Mouse (Mus musculus): ENCODE measurements around the gene Tango6. TPM values are rescaled to one million over a fixed set of nuclear protein-coding genes. Genes with fewer than 3 reads are reported as not detected.
"Not testable (repeated sequence)": the region's sequence is repeated elsewhere in the genome, so short reads cannot be mapped to it uniquely, and the experiment has no call there.

Tango6 gene
- polyA plus RNA-seq, 1 experiment from 2014 or later = 9.0 TPM

DNA sequence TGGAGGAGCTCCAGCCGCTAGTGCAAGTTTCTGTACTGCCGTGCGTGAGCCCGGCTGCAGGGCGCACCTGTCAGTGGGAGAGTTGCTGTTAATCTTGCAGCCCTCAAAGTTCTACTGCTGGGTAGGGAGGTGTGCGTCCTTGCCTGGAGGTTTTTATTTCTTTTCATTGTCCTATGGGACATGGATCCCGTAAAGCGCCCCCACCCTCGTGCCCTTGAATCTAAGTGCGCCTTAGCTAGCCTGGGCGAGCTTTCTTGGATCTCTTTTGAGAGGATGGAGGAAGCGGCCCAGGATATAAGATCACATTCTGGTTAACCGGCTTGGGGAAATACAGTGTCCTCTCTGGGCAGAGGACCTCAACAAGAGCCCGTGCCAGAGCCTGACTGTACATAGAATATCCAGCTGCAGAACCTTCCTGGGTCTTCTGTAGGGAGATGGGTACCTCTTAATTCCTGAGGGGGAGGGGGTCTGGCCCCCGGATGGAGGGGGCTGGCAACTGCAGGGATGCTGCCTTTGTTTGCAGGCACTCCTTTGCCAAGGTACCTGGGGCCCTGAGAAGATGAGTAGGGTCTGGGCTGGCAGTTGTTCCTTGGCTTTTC lies 188.6 kb downstream of the Tango6 start:
- peak; percentile 42 for ATAC-seq (ENCODE audit: insufficient read depth, low FRiP score, low TSS enrichment)
- H3K4me1 ChIP-seq (ENCODE audit: control insufficient read depth, insufficient read depth, low read length) = peaks cover 11% of the 10 kb centered on the region
- peak overlapping the region; percentile 43 for H3K4me3 ChIP-seq (ENCODE audit: low read depth, low read length)
- DNase-seq (ENCODE audit: low spot score) = peak; percentile 36
- peak overlapping the region; percentile 85 for H3K4me2 ChIP-seq (ENCODE audit: low read depth)
- H3K36me3 ChIP-seq (ENCODE audit: control insufficient read depth, insufficient read depth, low read length) = no peaks in the 10 kb centered on the region
- H3K9me3 ChIP-seq (ENCODE audit: control insufficient read depth, low read length) = no peaks in the 10 kb centered on the region
- WGBS = under 1% methylated on average over 15 of the region's 15 CpGs
- H3K27me3 ChIP-seq (ENCODE audit: control insufficient read depth, insufficient read depth, low read length) = peaks cover 37% of the 10 kb centered on the region
- peak overlapping the region; percentile 45; the same call in 1 of the 2 replicates for H3K9ac ChIP-seq (ENCODE audit: low read length)
- no peak overlapping the region for H3K27ac ChIP-seq (ENCODE audit: low read depth, low read length)

DNA sequence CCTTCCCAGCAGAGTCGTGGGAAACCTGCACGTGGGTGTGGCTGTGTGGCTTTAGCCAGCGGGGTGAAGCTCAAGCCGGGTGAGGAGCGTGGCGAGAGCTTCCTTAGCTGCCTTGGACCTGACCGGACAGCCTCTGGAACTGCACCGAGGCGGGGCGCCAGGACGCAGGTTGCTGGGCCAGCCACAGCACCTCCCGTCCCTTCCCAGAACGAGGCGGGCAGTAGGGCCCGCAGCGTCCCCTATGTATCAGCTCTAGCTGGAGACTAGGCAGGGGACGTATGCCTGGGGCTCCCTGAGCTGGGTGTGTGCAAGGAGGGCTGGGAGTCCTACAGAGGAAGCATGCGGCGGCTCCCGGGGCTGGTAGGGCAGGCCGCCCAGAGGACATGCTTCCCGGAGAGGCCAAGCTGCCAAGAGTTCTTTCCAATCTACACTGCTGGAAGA lies 189.1 kb downstream of the Tango6 start:
- H3K27me3 ChIP-seq (ENCODE audit: control insufficient read depth, insufficient read depth, low read length) = peaks cover 37% of the 10 kb centered on the region
- ATAC-seq (ENCODE audit: insufficient read depth, low FRiP score, low TSS enrichment) (peak; percentile 70; the same call in 1 of the 2 replicates), DNase-seq (ENCODE audit: low spot score) (peak; percentile 69)
- H3K36me3 ChIP-seq (ENCODE audit: control insufficient read depth, insufficient read depth, low read length) = no peaks in the 10 kb centered on the region
- H3K9me3 ChIP-seq (ENCODE audit: control insufficient read depth, low read length) = no peaks in the 10 kb centered on the region
- under 1% methylated on average over 22 of the region's 22 CpGs for WGBS
- peaks cover 11% of the 10 kb centered on the region for H3K4me1 ChIP-seq (ENCODE audit: control insufficient read depth, insufficient read depth, low read length)
- H3K27ac ChIP-seq (ENCODE audit: low read depth, low read length) = no peak overlapping the region
- peak overlapping the region; percentile 45 for H3K9ac ChIP-seq (ENCODE audit: low read length)
- peak overlapping the region; percentile 43 for H3K4me3 ChIP-seq (ENCODE audit: low read depth, low read length)
- H3K4me2 ChIP-seq (ENCODE audit: low read depth) = peak overlapping the region; percentile 85

DNA sequence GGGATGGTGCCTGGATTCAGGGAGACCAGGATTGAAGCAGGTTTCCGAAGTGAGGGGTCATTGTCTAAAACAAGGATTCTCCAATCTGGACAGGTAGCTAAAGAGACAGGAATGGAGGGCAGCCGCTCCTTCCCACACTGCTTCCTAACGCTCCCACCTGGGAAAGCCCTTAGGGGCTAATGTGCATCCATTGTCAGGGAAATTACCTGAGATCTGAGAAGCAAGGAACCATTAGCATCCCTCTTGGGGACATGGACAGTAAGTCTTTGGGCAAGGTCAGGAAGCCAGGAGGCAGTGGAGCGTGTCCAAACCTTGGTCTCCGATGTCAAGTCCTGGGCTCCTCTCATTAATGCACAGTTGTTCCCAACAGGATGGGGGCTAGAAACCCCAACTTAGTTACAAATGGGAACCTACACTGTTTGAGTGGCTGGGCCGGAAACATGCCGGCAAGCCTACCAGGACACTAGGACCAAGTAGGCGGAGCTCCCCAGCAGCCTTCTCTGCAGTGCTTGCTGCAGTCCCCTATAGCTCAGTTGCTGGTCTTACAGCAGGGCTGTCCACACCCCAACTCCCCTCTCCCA lies 189.7 kb downstream of the Tango6 start:
- 8% methylated on average over 8 of the region's 8 CpGs for WGBS
- Histone ChIP-seq H3K27me3 (ENCODE audit: control insufficient read depth, insufficient read depth, low read length) (peaks cover 37% of the 10 kb centered on the region), H3K9ac (ENCODE audit: low read length) (peak overlapping the region; percentile 45)

DNA sequence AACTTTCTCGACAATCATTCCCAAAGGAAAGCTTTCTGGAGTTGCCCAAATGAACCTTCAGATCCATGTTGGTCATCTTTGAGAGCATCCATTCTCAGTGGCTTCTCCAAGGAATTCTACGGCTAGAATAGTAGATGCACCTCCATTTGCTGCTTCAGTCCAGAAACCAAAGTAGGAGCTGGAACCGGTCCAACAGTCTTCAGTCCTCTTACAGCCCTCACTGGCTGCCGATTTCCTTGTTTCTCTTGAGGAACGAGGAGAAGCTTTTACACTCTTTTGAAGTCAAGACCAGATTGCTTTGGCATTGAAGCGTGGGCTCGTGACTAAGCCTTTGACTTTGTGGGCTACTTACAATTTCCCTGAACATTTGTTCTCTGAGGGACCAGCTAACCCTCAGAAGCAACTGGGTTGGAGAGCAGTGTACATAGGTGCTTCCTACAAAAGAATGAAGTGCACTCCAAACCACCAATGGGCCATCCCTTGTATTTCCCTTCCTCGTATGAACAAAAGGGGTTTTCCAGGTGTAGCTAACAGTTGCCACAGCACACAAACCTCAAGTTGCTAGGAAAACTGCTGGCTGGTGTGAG lies 197.3 kb downstream of the Tango6 start:
- ATAC-seq (ENCODE audit: insufficient read depth, low FRiP score, low TSS enrichment) (no peak), DNase-seq (ENCODE audit: low spot score) (no peak)
- Histone ChIP-seq H3K4me1 (ENCODE audit: control insufficient read depth, insufficient read depth, low read length) (no peaks in the 10 kb centered on the region), H3K27me3 (ENCODE audit: control insufficient read depth, insufficient read depth, low read length) (no peaks in the 10 kb centered on the region), H3K4me2 (ENCODE audit: low read depth) (no peak overlapping the region), H3K4me3 (ENCODE audit: low read depth, low read length) (no peak overlapping the region), H3K27ac (ENCODE audit: low read depth, low read length) (no peak overlapping the region), H3K9me3 (ENCODE audit: control insufficient read depth, low read length) (no peaks in the 10 kb centered on the region), H3K9ac (ENCODE audit: low read length) (no peak overlapping the region), H3K36me3 (ENCODE audit: control insufficient read depth, insufficient read depth, low read length) (peaks cover 17% of the 10 kb centered on the region)
- WGBS = 94% methylated on average over 8 of the region's 8 CpGs

More for the DNA sequence above, 189.7 kb downstream of the Tango6 start:
- no peaks in the 10 kb centered on the region for H3K9me3 ChIP-seq (ENCODE audit: control insufficient read depth, low read length)
- H3K36me3 ChIP-seq (ENCODE audit: control insufficient read depth, insufficient read depth, low read length) = no peaks in the 10 kb centered on the region
- peak overlapping the region; percentile 43; the same call in 1 of the 2 replicates for H3K4me3 ChIP-seq (ENCODE audit: low read depth, low read length)
- DNase-seq (ENCODE audit: low spot score) (no peak), ATAC-seq (ENCODE audit: insufficient read depth, low FRiP score, low TSS enrichment) (no peak)
- H3K4me1 ChIP-seq (ENCODE audit: control insufficient read depth, insufficient read depth, low read length) = peaks cover 11% of the 10 kb centered on the region
- H3K4me2 ChIP-seq (ENCODE audit: low read depth) = peak overlapping the region; percentile 85
- no peak overlapping the region for H3K27ac ChIP-seq (ENCODE audit: low read depth, low read length)

DNA sequence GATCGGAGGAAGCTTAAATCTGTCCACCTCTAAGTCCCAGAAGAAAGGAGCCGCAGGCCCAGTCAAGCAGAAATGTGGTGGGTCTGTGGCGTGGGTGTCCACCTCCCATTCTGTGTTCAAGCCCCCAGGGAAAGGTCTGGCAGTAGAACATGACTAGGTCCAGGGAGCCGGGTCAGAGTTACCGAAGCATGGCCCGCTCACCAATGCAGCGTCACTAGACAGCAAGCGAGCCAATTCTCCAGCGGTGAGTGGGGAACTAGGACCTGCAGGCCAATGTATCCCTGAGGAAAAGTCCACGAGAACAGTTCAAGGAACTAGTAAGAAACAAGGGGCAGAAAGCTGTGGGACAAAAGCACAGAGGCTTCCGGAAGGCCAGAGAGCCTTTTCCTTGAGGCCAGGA lies 201.2 kb downstream of the Tango6 start:
- H3K36me3 ChIP-seq (ENCODE audit: control insufficient read depth, insufficient read depth, low read length) = peaks cover 16% of the 10 kb centered on the region
- WGBS = 95% methylated on average over 11 of the region's 11 CpGs

DNA sequence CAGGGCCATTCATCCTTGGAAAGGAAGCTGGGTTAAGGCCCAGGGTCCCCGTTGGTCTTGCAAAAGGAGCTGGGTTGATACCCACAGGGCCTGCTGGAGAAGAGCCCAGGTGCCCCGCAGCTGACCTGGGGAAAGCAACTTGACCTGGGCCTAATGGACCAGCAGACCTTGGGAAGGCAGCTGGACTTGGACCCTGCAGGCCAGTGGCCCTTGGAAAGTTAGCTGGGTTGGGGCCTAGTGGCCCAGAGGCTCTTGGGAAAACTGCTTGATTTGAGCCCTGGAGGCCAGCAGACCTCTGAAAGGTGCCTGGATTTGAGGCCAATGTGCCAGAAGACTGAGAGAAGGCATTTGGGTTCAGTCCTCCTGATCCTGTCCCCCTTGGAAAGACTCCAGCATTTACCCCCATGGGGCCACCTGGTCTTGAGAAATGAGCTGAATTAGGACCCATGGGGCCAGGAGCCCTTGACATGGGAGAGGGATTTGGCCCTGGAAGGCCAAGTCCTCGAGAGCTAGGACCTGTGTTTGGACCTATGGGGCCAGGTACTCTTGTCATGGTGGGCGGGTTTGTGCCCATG lies 202.0 kb downstream of the Tango6 start:
- 96% methylated on average over 4 of the region's 4 CpGs for WGBS
- H3K4me2 ChIP-seq (ENCODE audit: low read depth); ATAC-seq (ENCODE audit: insufficient read depth, low FRiP score, low TSS enrichment); DNase-seq (ENCODE audit: low spot score); H3K9ac ChIP-seq (ENCODE audit: low read length); H3K27me3 ChIP-seq (ENCODE audit: control insufficient read depth, insufficient read depth, low read length); H3K27ac ChIP-seq (ENCODE audit: low read depth, low read length); H3K9me3 ChIP-seq (ENCODE audit: control insufficient read depth, low read length); H3K4me3 ChIP-seq (ENCODE audit: low read depth, low read length); H3K4me1 ChIP-seq (ENCODE audit: control insufficient read depth, insufficient read depth, low read length): not testable (repeated sequence)
- peaks cover 16% of the 10 kb centered on the region for H3K36me3 ChIP-seq (ENCODE audit: control insufficient read depth, insufficient read depth, low read length)

More for the DNA sequence above, 201.2 kb downstream of the Tango6 start:
- H3K4me3 ChIP-seq (ENCODE audit: low read depth, low read length); H3K4me2 ChIP-seq (ENCODE audit: low read depth); H3K9me3 ChIP-seq (ENCODE audit: control insufficient read depth, low read length); H3K27me3 ChIP-seq (ENCODE audit: control insufficient read depth, insufficient read depth, low read length); H3K9ac ChIP-seq (ENCODE audit: low read length); H3K4me1 ChIP-seq (ENCODE audit: control insufficient read depth, insufficient read depth, low read length); H3K27ac ChIP-seq (ENCODE audit: low read depth, low read length); ATAC-seq (ENCODE audit: insufficient read depth, low FRiP score, low TSS enrichment); DNase-seq (ENCODE audit: low spot score): not testable (repeated sequence)

DNA sequence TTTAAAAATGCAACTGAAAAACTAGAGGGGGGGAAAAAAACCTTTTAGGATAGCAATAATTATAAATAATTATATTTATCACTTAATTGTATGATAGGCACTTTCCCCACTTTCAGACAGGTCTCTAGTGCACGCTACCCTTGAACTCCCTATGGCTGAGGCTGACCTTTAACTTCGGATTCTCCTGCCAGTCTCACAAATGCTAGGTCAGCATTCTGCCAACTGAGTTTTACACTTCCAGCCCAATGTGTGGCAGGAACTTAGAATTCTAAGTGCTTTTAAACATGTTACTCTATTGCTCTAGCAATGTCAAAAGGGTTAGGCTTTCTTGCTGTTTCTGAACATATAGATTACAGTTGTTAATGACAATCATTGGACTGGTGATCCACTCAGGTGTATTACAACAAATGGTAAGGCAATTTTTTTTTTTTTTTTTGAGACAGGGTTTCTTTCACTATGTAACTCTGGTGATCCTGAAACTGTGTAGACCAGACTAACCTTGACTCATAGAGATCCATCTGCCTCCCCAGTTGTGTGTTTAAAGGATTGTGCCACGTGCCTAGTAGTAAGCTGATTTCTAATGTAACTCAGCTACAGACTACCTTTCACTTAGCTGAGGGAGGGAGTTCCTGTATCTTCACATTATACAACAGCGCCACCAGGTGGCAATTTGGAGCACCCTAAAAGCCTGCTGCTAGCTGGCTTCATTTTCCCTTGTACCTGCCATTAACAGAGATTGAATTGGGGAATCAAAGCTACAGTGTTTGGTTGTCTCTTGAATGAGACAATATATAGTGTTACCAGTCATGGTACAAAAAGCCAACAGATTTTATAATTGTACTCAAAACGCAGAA lies 204.7 kb downstream of the Tango6 start:
- ATAC-seq (ENCODE audit: insufficient read depth, low FRiP score, low TSS enrichment) (no peak), DNase-seq (ENCODE audit: low spot score) (peak; percentile 79)
- H3K4me3 ChIP-seq (ENCODE audit: low read depth, low read length) = no peak overlapping the region
- H3K36me3 ChIP-seq (ENCODE audit: control insufficient read depth, insufficient read depth, low read length) = peaks cover 6% of the 10 kb centered on the region
- WGBS = 52% methylated on average over 5 of the region's 5 CpGs
- H3K9me3 ChIP-seq (ENCODE audit: control insufficient read depth, low read length) = no peaks in the 10 kb centered on the region
- 0 out of 2 replicates have a peak, but pooled peaks cover 5% of the 10 kb centered on the region for H3K4me1 ChIP-seq (ENCODE audit: control insufficient read depth, insufficient read depth, low read length)
- H3K27ac ChIP-seq (ENCODE audit: low read depth, low read length) = no peak overlapping the region
- no peak overlapping the region for H3K4me2 ChIP-seq (ENCODE audit: low read depth)
- no peak overlapping the region for H3K9ac ChIP-seq (ENCODE audit: low read length)
- no peaks in the 10 kb centered on the region for H3K27me3 ChIP-seq (ENCODE audit: control insufficient read depth, insufficient read depth, low read length)

DNA sequence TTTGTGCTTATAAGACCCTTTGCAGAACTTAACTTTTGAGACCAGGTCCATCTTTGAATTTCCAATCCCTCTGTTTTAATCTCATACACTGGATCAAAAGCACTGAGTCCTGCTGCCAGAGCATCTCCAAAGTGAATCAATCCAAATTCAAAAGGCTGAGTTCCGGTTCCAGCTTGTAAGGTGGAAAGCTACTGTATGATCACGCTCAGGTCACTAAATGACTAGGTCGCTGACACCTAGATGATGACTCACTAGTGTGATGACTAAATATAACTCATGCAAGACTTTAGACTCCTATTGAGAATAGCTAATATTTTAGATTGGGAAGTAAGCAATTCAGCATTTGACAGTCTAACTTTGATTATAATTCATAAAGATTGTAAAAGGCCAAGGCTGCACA lies 205.9 kb downstream of the Tango6 start:
- Histone ChIP-seq H3K4me3 (ENCODE audit: low read depth, low read length) (no peak overlapping the region), H3K9ac (ENCODE audit: low read length) (no peak overlapping the region), H3K27me3 (ENCODE audit: control insufficient read depth, insufficient read depth, low read length) (no peaks in the 10 kb centered on the region), H3K4me2 (ENCODE audit: low read depth) (no peak overlapping the region), H3K27ac (ENCODE audit: low read depth, low read length) (no peak overlapping the region), H3K9me3 (ENCODE audit: control insufficient read depth, low read length) (no peaks in the 10 kb centered on the region), H3K36me3 (ENCODE audit: control insufficient read depth, insufficient read depth, low read length) (peaks cover 4% of the 10 kb centered on the region), H3K4me1 (ENCODE audit: control insufficient read depth, insufficient read depth, low read length) (0 out of 2 replicates have a peak, but pooled peaks cover 5% of the 10 kb centered on the region)
- DNase-seq (ENCODE audit: low spot score) (no peak), ATAC-seq (ENCODE audit: insufficient read depth, low FRiP score, low TSS enrichment) (no peak)
- WGBS = 91% methylated on average over 3 of the region's 3 CpGs
